Mouse (Mus musculus): ENCODE data around the gene Sft2d2. TPM values are rescaled to one million over a fixed set of nuclear protein-coding genes. Genes with fewer than 3 reads are reported as not detected.
A peak's percentile ranks its signal among the peaks of the same experiment; 100 is the strongest.

The Sft2d2 gene
- polyA plus RNA-seq, 1 experiment from 2014 or later, result 20.4 TPM

GRCm38 (mm10) chr1:165201445-165202012 is 7.3 kb upstream of the Sft2d2 start:
- ATAC-seq (ENCODE audit: extremely low read depth, insufficient number of reproducible peaks, low FRiP score, low TSS enrichment), result no peak
- WGBS, result 71% methylated on average over 4 of the region's 4 CpGs
- Histone ChIP-seq H3K9ac (no peak overlapping the region), H3K27ac (replicated peaks) (no peak overlapping the region), H3K9me3 (no peaks in the 10 kb centered on the region), H3K36me3 (no peaks in the 10 kb centered on the region), H3K27me3 (replicated peaks) (no peaks in the 10 kb centered on the region), H3K4me2 (no peak overlapping the region), H3K4me1 (peaks cover 14% of the 10 kb centered on the region), H3K4me3 (no peak overlapping the region)

- Histone ChIP-seq H3K27ac (replicated peaks) (no peak overlapping the region), H3K27me3 (replicated peaks) (no peaks in the 10 kb centered on the region), H3K4me2 (no peak overlapping the region), H3K36me3 (no peaks in the 10 kb centered on the region), H3K9ac (no peak overlapping the region), H3K4me3 (no peak overlapping the region), H3K9me3 (no peaks in the 10 kb centered on the region), H3K4me1 (peaks cover 8% of the 10 kb centered on the region)
- no peak for ATAC-seq (ENCODE audit: extremely low read depth, insufficient number of reproducible peaks, low FRiP score, low TSS enrichment)
- 71% methylated on average over 8 of the region's 8 CpGs for WGBS
Measured at GRCm38 (mm10) chr1:165200748-165201147, 6.5 kb upstream of the Sft2d2 start.

- H3K9me3 ChIP-seq, result no peaks in the 10 kb centered on the region
- H3K27ac ChIP-seq (replicated peaks), result no peak overlapping the region
- WGBS, result 71% methylated on average over 3 of the region's 3 CpGs
- no peak for ATAC-seq (ENCODE audit: extremely low read depth, insufficient number of reproducible peaks, low FRiP score, low TSS enrichment)
- H3K9ac ChIP-seq, result no peak overlapping the region
- no peak overlapping the region for H3K4me2 ChIP-seq
- peaks cover 14% of the 10 kb centered on the region for H3K4me1 ChIP-seq
- no peaks in the 10 kb centered on the region for H3K27me3 ChIP-seq (replicated peaks)
- no peaks in the 10 kb centered on the region for H3K36me3 ChIP-seq
- no peak overlapping the region for H3K4me3 ChIP-seq
Measured at GRCm38 (mm10) chr1:165199639-165200038, 5.4 kb upstream of the Sft2d2 start.

GRCm38 (mm10) chr1:165198951-165199350 is 4.7 kb upstream of the Sft2d2 start:
- no peaks in the 10 kb centered on the region for H3K9me3 ChIP-seq
- H3K27me3 ChIP-seq (replicated peaks), result no peaks in the 10 kb centered on the region
- H3K4me2 ChIP-seq, result no peak overlapping the region
- H3K9ac ChIP-seq, result no peak overlapping the region
- 60% methylated on average over 1 of the region's 1 CpGs for WGBS
- H3K27ac ChIP-seq (replicated peaks), result no peak overlapping the region
- no peak for ATAC-seq (ENCODE audit: extremely low read depth, insufficient number of reproducible peaks, low FRiP score, low TSS enrichment)
- no peak overlapping the region for H3K4me3 ChIP-seq
- H3K36me3 ChIP-seq, result no peaks in the 10 kb centered on the region
- H3K4me1 ChIP-seq, result peaks cover 15% of the 10 kb centered on the region

- peaks cover 24% of the 10 kb centered on the region for H3K4me1 ChIP-seq
- no peak for ATAC-seq (ENCODE audit: extremely low read depth, insufficient number of reproducible peaks, low FRiP score, low TSS enrichment)
- H3K4me2 ChIP-seq, result 0 out of 2 replicates have a peak overlapping the region, but pooled peaks have one; percentile 5
- no peaks in the 10 kb centered on the region for H3K9me3 ChIP-seq
- no peak overlapping the region for H3K9ac ChIP-seq
- H3K27me3 ChIP-seq (replicated peaks), result no peaks in the 10 kb centered on the region
- no peaks in the 10 kb centered on the region for H3K36me3 ChIP-seq
- peak overlapping the region; percentile 62 for H3K27ac ChIP-seq (replicated peaks)
- no peak overlapping the region for H3K4me3 ChIP-seq
- WGBS, result 50% methylated on average over 3 of the region's 3 CpGs
Measured at GRCm38 (mm10) chr1:165197875-165198274, 3.6 kb upstream of the Sft2d2 start.

- Histone ChIP-seq H3K36me3 (peaks cover 3% of the 10 kb centered on the region; the same call in 1 of the 2 replicates), H3K4me2 (no peak overlapping the region), H3K27ac (replicated peaks) (no peak overlapping the region), H3K4me3 (no peak overlapping the region), H3K27me3 (replicated peaks) (no peaks in the 10 kb centered on the region), H3K4me1 (peaks cover 40% of the 10 kb centered on the region), H3K9ac (no peak overlapping the region), H3K9me3 (no peaks in the 10 kb centered on the region)
- ATAC-seq (ENCODE audit: extremely low read depth, insufficient number of reproducible peaks, low FRiP score, low TSS enrichment), result no peak
- WGBS, result 74% methylated on average over 3 of the region's 3 CpGs
Measured at GRCm38 (mm10) chr1:165195396-165195960, 1.2 kb upstream of the Sft2d2 start.

GRCm38 (mm10) chr1:165194662-165195013 is 400 bp upstream of the Sft2d2 start:
- no peaks in the 10 kb centered on the region for H3K9me3 ChIP-seq
- 10% methylated on average over 5 of the region's 5 CpGs for WGBS
- peaks cover 4% of the 10 kb centered on the region; the same call in 1 of the 2 replicates for H3K36me3 ChIP-seq
- H3K4me3 ChIP-seq, result peak overlapping the region; percentile 88
- H3K4me2 ChIP-seq, result peak overlapping the region; percentile 86
- no peaks in the 10 kb centered on the region for H3K27me3 ChIP-seq (replicated peaks)
- ATAC-seq (ENCODE audit: extremely low read depth, insufficient number of reproducible peaks, low FRiP score, low TSS enrichment), result no peak
- peak overlapping the region; percentile 91 for H3K27ac ChIP-seq (replicated peaks)
- peaks cover 48% of the 10 kb centered on the region for H3K4me1 ChIP-seq
- H3K9ac ChIP-seq, result peak overlapping the region; percentile 94

- Histone ChIP-seq H3K4me1 (peaks cover 61% of the 10 kb centered on the region), H3K36me3 (peaks cover 4% of the 10 kb centered on the region; the same call in 1 of the 2 replicates), H3K9me3 (no peaks in the 10 kb centered on the region), H3K27me3 (replicated peaks) (no peaks in the 10 kb centered on the region), H3K27ac (replicated peaks) (peak overlapping the region; percentile 91), H3K4me3 (peak overlapping the region; percentile 88), H3K9ac (peak overlapping the region; percentile 94), H3K4me2 (peak overlapping the region; percentile 86)
- 13% methylated on average over 7 of the region's 7 CpGs for WGBS
- no peak for ATAC-seq (ENCODE audit: extremely low read depth, insufficient number of reproducible peaks, low FRiP score, low TSS enrichment)
Measured at GRCm38 (mm10) chr1:165193426-165193825, 812 bp downstream of the Sft2d2 start.

GRCm38 (mm10) chr1:165192714-165193264 is 1.4 kb downstream of the Sft2d2 start:
- H3K27me3 ChIP-seq (replicated peaks), result no peaks in the 10 kb centered on the region
- peaks cover 66% of the 10 kb centered on the region for H3K4me1 ChIP-seq
- H3K9ac ChIP-seq, result peak overlapping the region; percentile 94
- peak overlapping the region; percentile 91 for H3K27ac ChIP-seq (replicated peaks)
- no peak for ATAC-seq (ENCODE audit: extremely low read depth, insufficient number of reproducible peaks, low FRiP score, low TSS enrichment)
- peak overlapping the region; percentile 86 for H3K4me2 ChIP-seq
- H3K9me3 ChIP-seq, result no peaks in the 10 kb centered on the region
- H3K36me3 ChIP-seq, result peaks cover 6% of the 10 kb centered on the region
- peak overlapping the region; percentile 88 for H3K4me3 ChIP-seq
- WGBS, result 36% methylated on average over 10 of the region's 10 CpGs

- Histone ChIP-seq H3K27ac (replicated peaks) (peak overlapping the region; percentile 91), H3K36me3 (peaks cover 13% of the 10 kb centered on the region), H3K9ac (no peak overlapping the region), H3K4me2 (peak overlapping the region; percentile 86), H3K4me3 (peak overlapping the region; percentile 88), H3K4me1 (peaks cover 68% of the 10 kb centered on the region), H3K27me3 (replicated peaks) (no peaks in the 10 kb centered on the region), H3K9me3 (no peaks in the 10 kb centered on the region)
- 60% methylated on average over 4 of the region's 4 CpGs for WGBS
- no peak for ATAC-seq (ENCODE audit: extremely low read depth, insufficient number of reproducible peaks, low FRiP score, low TSS enrichment)
Measured at GRCm38 (mm10) chr1:165192102-165192501, 2.1 kb downstream of the Sft2d2 start.

- peak overlapping the region; percentile 91 for H3K27ac ChIP-seq (replicated peaks)
- no peaks in the 10 kb centered on the region for H3K9me3 ChIP-seq
- H3K9ac ChIP-seq, result peak overlapping the region; percentile 6
- WGBS, result 55% methylated on average over 13 of the region's 13 CpGs
- peak overlapping the region; percentile 86 for H3K4me2 ChIP-seq
- H3K4me3 ChIP-seq, result peak overlapping the region; percentile 88
- peaks cover 18% of the 10 kb centered on the region for H3K36me3 ChIP-seq
- no peak for ATAC-seq (ENCODE audit: extremely low read depth, insufficient number of reproducible peaks, low FRiP score, low TSS enrichment)
- H3K4me1 ChIP-seq, result peaks cover 73% of the 10 kb centered on the region
- no peaks in the 10 kb centered on the region for H3K27me3 ChIP-seq (replicated peaks)
Measured at GRCm38 (mm10) chr1:165191611-165192010, 2.6 kb downstream of the Sft2d2 start.

Data from heart, embryonic 13.5 days (tissue).